Mouse (Mus musculus) hindbrain, embryonic 13.5 days (tissue): ENCODE measurements around the gene Pde4dip. TPM values are rescaled to one million over a fixed set of nuclear protein-coding genes. Genes with fewer than 3 reads are reported as not detected.

Experiments
- ATAC-seq: fragments of 200-750 bp; cut with Nextera tagmentation; 2 replicates; pipeline ENCODE4 v1.8.0; 2017; ENCODE audit warnings: moderate TSS enrichment; ENCODE audit not compliant: low FRiP score
- H3K27ac ChIP-seq: fragments of 300-500 bp; sonication (generic); 2 replicates; pipeline ENCODE4 v1.5.1; 2015; ENCODE audit warnings: inconsistent platforms, mild to moderate bottlenecking, moderate library complexity
- H3K27me3 ChIP-seq: fragments of 300-500 bp; sonication (generic); 2 replicates; pipeline ENCODE4 v1.6.1; 2015; ENCODE audit warnings: mild to moderate bottlenecking, inconsistent platforms
- H3K36me3 ChIP-seq: fragments of 300-500 bp; sonication (generic); 2 replicates; pipeline ENCODE4 v1.6.1; 2015; ENCODE audit warnings: mild to moderate bottlenecking, inconsistent platforms
- H3K4me1 ChIP-seq: fragments of 300-500 bp; sonication (generic); replicated peaks from 2 replicates; pipeline ENCODE4 v1.6.1; 2015; ENCODE audit warnings: inconsistent platforms
- H3K4me2 ChIP-seq: fragments of 300-500 bp; sonication (generic); 2 replicates; pipeline ENCODE4 v1.6.1; 2015; ENCODE audit warnings: inconsistent platforms, mild to moderate bottlenecking, moderate library complexity
- H3K4me3 ChIP-seq: fragments of 300-500 bp; sonication (generic); 2 replicates; pipeline ENCODE4 v1.5.1; 2015; ENCODE audit warnings: mild to moderate bottlenecking, inconsistent platforms
- H3K9ac ChIP-seq: fragments of 300-500 bp; sonication (generic); 2 replicates; pipeline ENCODE4 v1.6.1; 2015; ENCODE audit warnings: mild to moderate bottlenecking, inconsistent platforms
- H3K9me3 ChIP-seq: fragments of 300-500 bp; sonication (generic); 2 replicates; pipeline ENCODE4 v1.6.1; 2016; ENCODE audit warnings: inconsistent platforms
- WGBS: fragments of 180-500 bp; shearing (Covaris S2); methylation state at CpG from one replicate; pipeline ENCODE4 v1.1.7; 2015; 5-methylcytosine and 5-hydroxymethylcytosine counted together
- polyA plus RNA-seq: library from polyadenylated mRNA; unstranded; fragments of >200 nt; fragmentation: Nextera tagmentation; extraction: Ambion mirVana; gene quantifications from 2 replicates; pipeline ENCODE4 v1.2.1, GENCODE M21; 2015

Pde4dip gene
- polyA plus RNA-seq, 1 experiment from 2014 or later: 60.4 TPM

DNA sequence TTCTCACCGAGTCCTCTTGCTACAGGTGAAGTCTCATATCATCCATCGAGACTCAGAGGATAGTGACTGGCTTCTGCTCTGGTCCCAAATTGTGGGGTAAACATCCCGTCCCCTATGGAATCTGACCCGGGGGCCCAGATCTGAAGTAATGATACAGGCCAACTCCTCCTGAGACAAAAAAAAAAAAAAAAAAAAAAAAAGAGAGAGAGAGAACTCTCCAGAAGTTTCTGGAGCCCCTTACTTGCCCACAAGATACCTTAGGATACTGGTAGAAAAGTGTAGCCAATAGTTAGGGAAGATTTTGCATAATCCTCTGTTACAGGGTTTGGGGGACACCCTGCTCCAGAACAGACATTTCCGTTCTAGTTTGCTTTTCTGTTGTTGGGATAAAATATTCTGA, 205.9 kb downstream of the Pde4dip start:
- WGBS: 28% methylated on average over 5 of the region's 5 CpGs
- Histone ChIP-seq H3K36me3 (no peaks in the 10 kb centered on the region), H3K9ac (no peak overlapping the region), H3K4me2 (peak overlapping the region; percentile 67), H3K4me1 (peaks cover 27% of the 10 kb centered on the region), H3K27ac (no peak overlapping the region), H3K27me3 (peaks cover 38% of the 10 kb centered on the region), H3K4me3 (no peak overlapping the region), H3K9me3 (no peaks in the 10 kb centered on the region)
- ATAC-seq: no peak

DNA sequence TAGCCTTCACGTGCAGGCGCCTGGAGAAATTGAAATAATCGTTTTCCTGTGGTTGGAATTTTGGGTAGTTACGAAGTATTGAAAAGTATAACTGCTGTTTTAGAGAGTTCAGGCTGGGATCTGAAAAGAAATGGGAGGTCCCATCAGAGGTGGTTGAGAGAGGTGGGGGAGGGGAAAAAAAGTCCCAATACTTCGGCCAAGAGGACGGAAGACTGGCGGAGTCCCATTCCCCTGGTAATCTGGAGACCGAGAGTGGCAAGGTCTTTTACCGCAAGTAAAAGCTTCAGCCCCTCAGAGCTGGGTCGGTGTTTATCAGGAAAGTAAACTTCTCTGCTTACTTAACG, 206.4 kb downstream of the Pde4dip start:
- WGBS: 3% methylated on average over 11 of the region's 11 CpGs
- Histone ChIP-seq H3K27me3 (peaks cover 38% of the 10 kb centered on the region), H3K9ac (no peak overlapping the region), H3K36me3 (no peaks in the 10 kb centered on the region), H3K4me2 (peak overlapping the region; percentile 67), H3K4me3 (peak overlapping the region; percentile 40), H3K4me1 (peaks cover 27% of the 10 kb centered on the region), H3K27ac (no peak overlapping the region), H3K9me3 (no peaks in the 10 kb centered on the region)
- ATAC-seq: no peak

DNA sequence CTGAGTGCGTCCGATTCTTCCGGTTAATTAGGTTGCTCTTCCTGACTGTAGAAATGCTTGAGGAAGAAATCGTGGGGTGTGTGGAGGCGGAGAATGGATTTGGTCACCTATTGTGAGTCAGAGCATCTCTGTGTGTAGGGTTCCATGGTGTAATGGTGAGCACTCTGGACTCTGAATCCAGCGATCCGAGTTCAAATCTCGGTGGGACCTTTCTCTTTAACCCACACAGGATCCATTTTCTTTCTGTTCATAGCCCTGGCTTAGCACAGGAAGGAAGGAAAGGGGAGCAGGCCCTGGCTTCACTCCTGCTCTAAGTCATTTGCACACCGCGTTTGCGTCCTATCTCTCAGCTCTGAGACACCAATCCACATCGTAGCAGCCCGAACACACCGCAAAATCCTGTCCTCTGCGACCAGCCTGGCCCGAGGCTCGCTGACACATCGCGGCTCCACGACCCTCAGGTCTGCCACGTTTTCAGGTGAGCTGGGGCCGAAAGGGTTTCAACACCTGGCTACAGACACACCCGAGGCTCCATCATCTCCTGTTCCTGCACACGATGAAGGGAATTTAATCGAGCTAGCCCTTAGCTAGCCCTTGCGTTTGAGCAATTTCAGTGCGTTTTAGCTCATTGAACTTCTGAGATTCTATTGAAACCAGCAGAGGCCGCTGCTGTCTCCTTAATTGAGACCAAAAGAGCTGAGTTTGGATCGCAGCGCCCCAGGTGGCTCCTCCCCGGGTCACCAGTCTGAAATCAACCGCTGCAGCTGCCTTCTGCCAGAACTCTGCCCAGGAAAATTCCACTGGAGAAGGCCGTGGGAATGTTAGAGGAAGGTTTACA, 207.0 kb downstream of the Pde4dip start:
- Histone ChIP-seq H3K27ac (no peak overlapping the region), H3K4me3 (peak overlapping the region; percentile 40), H3K27me3 (peaks cover 38% of the 10 kb centered on the region), H3K36me3 (no peaks in the 10 kb centered on the region), H3K4me2 (peak overlapping the region; percentile 67), H3K4me1 (peaks cover 27% of the 10 kb centered on the region), H3K9me3 (no peaks in the 10 kb centered on the region), H3K9ac (peak overlapping the region; percentile 67)
- peak; percentile 55 for ATAC-seq
- 2% methylated on average over 33 of the region's 33 CpGs for WGBS

DNA sequence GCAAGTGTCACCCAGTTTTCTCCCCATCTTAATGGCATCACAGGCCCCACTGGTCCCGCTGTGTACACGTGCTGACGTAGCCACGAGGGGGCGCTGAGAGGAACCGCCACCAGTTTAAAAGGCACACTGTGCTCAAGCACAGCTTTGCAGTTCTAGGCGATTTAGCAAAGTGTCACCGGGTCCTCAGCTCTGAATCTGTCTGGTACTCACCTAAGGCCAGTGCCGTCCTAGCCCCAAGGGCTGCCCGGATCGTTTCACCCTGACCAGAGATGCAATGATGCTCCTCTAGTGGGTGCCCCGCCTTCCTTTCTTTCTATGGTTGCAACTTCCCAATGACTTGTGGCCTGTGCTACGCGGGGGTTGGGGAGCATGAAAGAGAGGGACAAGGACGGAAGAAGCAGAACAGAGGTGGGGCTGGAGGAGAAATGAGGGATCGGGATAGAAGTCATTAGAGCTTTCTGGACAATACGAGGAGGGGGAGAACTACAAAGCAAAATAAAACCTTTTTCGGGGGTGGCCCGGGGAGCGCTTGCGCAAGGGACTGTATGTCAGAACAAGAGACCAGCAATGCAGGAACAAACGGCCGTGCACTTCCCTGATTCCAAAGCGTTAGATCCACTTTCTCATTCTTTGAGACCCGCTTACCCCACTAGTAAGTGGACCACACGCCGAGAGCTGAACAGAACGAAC, 207.7 kb downstream of the Pde4dip start:
- peak overlapping the region; percentile 67 for H3K4me2 ChIP-seq
- H3K27me3 ChIP-seq: peaks cover 34% of the 10 kb centered on the region
- H3K36me3 ChIP-seq: no peaks in the 10 kb centered on the region
- peak overlapping the region; percentile 67 for H3K9ac ChIP-seq
- peaks cover 27% of the 10 kb centered on the region for H3K4me1 ChIP-seq
- H3K27ac ChIP-seq: no peak overlapping the region
- H3K9me3 ChIP-seq: no peaks in the 10 kb centered on the region
- H3K4me3 ChIP-seq: peak overlapping the region; percentile 40
- peak; percentile 74 for ATAC-seq
- 4% methylated on average over 28 of the region's 28 CpGs for whole genome bisulfite sequencing

DNA sequence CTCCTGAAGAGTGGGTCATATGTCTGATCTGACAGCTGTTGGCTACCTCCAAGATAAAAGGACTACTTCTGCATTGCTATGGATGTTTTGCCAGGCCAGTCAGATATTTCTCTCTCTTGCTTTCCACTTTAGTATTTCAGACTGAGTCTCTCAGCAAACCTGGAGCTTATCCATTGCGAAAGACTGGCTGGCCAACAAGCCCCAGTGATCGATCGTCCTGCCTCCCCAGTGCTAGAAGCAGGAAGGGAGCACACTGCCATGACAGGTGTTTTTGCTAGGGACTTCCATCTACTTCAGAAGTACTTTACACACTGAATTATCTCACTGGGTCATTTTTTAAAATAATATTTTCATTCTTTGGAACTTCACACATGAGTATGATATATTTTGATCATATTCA, 210.1 kb downstream of the Pde4dip start:
- WGBS: 98% methylated on average over 3 of the region's 3 CpGs
- Histone ChIP-seq H3K4me1 (peaks cover 19% of the 10 kb centered on the region), H3K4me3 (no peak overlapping the region), H3K9me3 (no peaks in the 10 kb centered on the region), H3K27ac (no peak overlapping the region), H3K36me3 (no peaks in the 10 kb centered on the region), H3K4me2 (no peak overlapping the region), H3K9ac (no peak overlapping the region), H3K27me3 (peaks cover 21% of the 10 kb centered on the region)
- no peak for ATAC-seq

DNA sequence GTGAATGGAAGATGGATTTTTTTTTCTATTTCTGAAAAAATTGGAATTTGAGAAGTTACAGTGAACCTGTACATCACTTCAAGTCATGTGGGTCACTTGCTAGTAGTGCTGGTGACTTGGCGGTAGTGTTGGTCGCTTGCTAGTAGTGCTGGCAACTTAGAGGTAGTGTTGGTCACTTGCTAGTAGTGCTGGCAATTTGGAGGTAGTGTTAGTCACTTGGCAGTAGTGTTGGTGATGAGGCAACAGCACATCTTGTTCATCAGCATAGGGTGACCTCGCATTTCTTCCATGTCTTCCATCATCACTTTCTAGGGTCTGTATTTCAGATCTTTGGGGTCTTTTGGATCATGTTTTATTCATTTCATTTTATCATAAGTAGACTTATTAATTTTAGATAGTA, 212.4 kb downstream of the Pde4dip start:
- peaks cover 13% of the 10 kb centered on the region for H3K36me3 ChIP-seq
- no peak for ATAC-seq
- no peak overlapping the region for H3K4me2 ChIP-seq
- H3K4me3 ChIP-seq: no peak overlapping the region
- H3K9me3 ChIP-seq: no peaks in the 10 kb centered on the region
- H3K27me3 ChIP-seq: peaks cover under 1% of the 10 kb centered on the region
- 99% methylated on average over 3 of the region's 3 CpGs for WGBS
- peaks cover 4% of the 10 kb centered on the region for H3K4me1 ChIP-seq
- H3K9ac ChIP-seq: no peak overlapping the region
- H3K27ac ChIP-seq: no peak overlapping the region

DNA sequence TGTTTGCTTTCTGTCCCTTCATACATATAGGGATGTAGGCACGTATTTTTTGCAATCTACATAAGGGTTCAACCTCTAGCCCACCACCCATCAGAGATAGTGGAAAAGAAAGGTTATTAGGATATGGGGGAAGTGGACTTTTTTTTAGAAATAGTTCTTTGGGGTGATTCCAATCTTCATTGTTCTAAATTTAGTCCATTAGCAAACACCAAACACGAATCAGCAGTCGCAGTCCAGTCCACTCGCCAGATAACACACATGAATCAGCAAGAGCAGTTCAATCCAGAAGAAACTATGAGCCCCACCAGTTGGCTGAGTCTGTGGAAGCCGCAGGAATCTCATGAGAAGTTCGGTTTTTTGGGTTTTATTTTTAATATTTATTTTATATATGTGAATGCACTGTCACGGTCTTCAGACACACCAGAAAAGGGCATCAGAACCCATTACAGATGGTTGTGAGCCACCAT, 213.8 kb downstream of the Pde4dip start, which contains the start of gene Gm17651:
TSS of gene Gm17651 (minus strand) at position 51 of the 467 bp plus-strand sequence.
- peaks cover 26% of the 10 kb centered on the region for H3K36me3 ChIP-seq
- no peak within 1 kb of the TSS for H3K27ac ChIP-seq
- H3K4me2 ChIP-seq: no peak within 1 kb of the TSS
- WGBS: 91% methylated on average over 7 of the region's 7 CpGs
- no peaks in the 10 kb centered on the region for H3K27me3 ChIP-seq
- ATAC-seq: no peak
- H3K4me3 ChIP-seq: no peak within 1 kb of the TSS
- no peaks in the 10 kb centered on the region for H3K4me1 ChIP-seq
- H3K9me3 ChIP-seq: no peaks in the 10 kb centered on the region
- H3K9ac ChIP-seq: no peak within 1 kb of the TSS

DNA sequence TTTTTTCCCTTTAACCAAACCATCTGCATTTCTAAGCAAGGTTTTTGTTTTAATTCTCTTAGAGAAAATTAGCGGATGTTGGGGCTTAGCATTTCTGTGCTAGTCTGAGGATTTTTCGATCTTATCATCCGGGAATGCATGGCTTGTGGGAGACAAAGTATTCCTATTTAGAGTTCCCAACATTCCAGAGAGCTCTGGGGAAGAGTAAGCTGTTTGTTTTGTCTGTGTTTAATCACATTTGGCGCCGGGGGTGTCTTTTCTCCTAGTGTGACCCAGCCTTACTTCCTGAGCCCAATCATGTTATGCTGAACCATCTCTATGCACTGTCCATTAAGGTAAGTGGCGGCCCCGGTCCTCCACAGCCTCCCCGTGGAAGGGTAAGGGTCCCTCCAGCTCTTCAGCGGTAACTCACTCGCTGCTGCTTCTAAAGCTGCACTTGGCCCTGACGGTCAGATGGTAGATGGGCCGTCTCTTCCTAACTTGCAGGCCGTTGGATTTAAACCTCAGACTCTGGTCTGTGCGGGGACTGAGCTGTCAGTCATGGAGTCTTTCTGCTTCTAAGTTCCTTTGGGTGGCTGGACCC, 221.3 kb downstream of the Pde4dip start:
- no peaks in the 10 kb centered on the region for H3K9me3 ChIP-seq
- no peak for ATAC-seq
- no peaks in the 10 kb centered on the region for H3K4me1 ChIP-seq
- no peak overlapping the region for H3K9ac ChIP-seq
- WGBS: 84% methylated on average over 14 of the region's 14 CpGs
- no peak overlapping the region for H3K4me2 ChIP-seq
- H3K36me3 ChIP-seq: peaks cover 90% of the 10 kb centered on the region
- H3K27ac ChIP-seq: no peak overlapping the region
- no peaks in the 10 kb centered on the region for H3K27me3 ChIP-seq
- no peak overlapping the region for H3K4me3 ChIP-seq

DNA sequence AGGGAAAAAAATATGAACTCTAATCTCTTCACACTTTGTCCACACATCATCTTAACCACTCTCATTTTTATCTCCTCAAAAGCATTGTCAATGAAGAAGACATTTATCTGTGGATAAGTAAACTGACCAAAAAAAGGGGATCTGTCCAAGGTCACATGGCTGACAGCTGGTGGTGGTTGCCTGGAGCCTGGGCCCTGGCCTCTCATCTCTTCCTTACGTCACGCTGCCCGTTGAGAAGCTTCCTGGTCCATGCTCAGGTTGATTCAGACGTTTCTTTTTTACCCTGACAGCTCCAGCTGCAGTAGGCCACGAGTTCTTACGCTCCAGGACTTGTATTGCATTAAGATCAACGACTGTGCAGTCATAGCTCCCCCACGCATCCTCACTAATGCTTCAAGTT, 222.4 kb downstream of the Pde4dip start:
- H3K36me3 ChIP-seq: peaks cover 81% of the 10 kb centered on the region
- WGBS: 85% methylated on average over 8 of the region's 8 CpGs

DNA sequence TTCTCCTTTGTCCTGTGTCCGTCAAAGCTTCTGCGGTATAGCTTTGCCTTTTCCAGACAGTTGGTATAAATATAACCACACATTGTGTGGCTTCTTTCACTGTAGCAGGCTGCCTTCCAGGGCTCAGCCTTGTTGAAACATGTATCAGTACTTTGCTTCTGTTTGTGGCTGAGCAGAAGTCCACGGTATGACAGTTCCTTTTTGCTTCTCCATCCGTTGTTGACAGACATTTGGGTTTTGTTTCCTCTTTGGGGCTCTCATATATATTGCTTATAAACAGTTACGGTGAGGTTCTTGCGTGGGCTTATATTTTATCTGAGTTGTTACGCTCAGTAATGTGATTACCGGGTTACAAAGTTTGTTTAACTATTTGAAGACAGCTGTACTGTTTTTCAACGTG, 223.0 kb downstream of the Pde4dip start:
- no peak overlapping the region for H3K27ac ChIP-seq
- H3K27me3 ChIP-seq: no peaks in the 10 kb centered on the region
- no peak for ATAC-seq

More for the DNA sequence above, 222.4 kb downstream of the Pde4dip start:
- Histone ChIP-seq H3K27me3 (no peaks in the 10 kb centered on the region), H3K9me3 (no peaks in the 10 kb centered on the region), H3K4me1 (no peaks in the 10 kb centered on the region), H3K27ac (no peak overlapping the region), H3K9ac (no peak overlapping the region), H3K4me2 (no peak overlapping the region), H3K4me3 (no peak overlapping the region)
- ATAC-seq: no peak

DNA sequence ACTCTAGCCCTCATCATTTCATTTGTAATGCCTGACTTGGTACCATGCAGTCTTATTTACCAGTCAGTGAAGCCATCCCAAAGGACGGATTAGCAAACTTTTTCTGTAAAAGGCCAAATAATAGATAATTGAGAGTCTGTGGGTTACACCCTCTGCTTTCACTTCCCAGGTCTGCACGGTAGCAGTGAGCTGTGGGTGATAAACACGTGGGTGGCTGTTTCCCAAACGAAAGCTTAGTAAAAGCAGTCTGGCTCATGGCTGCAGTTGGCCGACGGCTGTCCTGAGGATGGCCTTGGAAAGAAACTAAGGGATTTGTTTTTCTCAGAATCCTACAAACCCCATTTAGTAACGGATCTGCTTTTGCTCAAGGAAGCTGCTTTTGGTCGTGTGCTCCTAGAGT, 227.3 kb downstream of the Pde4dip start:
- Histone ChIP-seq H3K36me3 (peaks cover 36% of the 10 kb centered on the region), H3K27ac (no peak overlapping the region), H3K4me1 (peaks cover 14% of the 10 kb centered on the region), H3K27me3 (no peaks in the 10 kb centered on the region), H3K9ac (no peak overlapping the region; the same call in 1 of the 2 replicates), H3K9me3 (no peaks in the 10 kb centered on the region), H3K4me2 (no peak overlapping the region), H3K4me3 (no peak overlapping the region)
- no peak for ATAC-seq
- WGBS: 77% methylated on average over 8 of the region's 8 CpGs

More for the DNA sequence above, 223.0 kb downstream of the Pde4dip start:
- Histone ChIP-seq H3K9ac (no peak overlapping the region), H3K4me2 (no peak overlapping the region), H3K4me1 (no peaks in the 10 kb centered on the region), H3K9me3 (no peaks in the 10 kb centered on the region), H3K4me3 (no peak overlapping the region), H3K36me3 (peaks cover 75% of the 10 kb centered on the region)
- 94% methylated on average over 9 of the region's 9 CpGs for WGBS

DNA sequence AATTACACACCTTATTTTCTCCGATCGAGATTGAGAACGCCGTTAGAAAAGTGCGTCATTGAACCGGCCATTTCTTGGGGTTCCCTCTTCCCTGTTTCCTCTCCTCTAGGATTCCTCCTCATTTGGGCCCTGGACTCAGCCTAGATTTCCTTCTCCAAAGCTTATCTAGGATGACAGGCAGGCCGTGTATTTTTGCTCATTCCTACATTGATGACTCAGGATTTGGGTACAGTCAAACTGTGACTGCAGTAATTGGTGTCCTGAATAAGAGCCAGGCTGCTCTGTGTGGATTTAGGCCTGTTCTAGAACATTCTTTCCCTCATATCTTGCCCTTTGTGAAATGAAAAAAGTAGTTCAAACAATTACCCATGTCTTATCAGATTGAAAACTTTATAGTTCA, 228.8 kb downstream of the Pde4dip start:
- Histone ChIP-seq H3K9me3 (no peaks in the 10 kb centered on the region), H3K27ac (no peak overlapping the region), H3K4me1 (peaks cover 14% of the 10 kb centered on the region), H3K4me3 (0 out of 2 replicates have a peak overlapping the region, but pooled peaks have one; percentile 84), H3K27me3 (no peaks in the 10 kb centered on the region), H3K4me2 (peak overlapping the region; percentile 81), H3K36me3 (peaks cover 25% of the 10 kb centered on the region), H3K9ac (no peak overlapping the region)
- WGBS: 76% methylated on average over 7 of the region's 7 CpGs
- no peak for ATAC-seq
